Mouse (Mus musculus): ENCODE results near the gene Ripor3. TPM values are rescaled to one million over a fixed set of nuclear protein-coding genes. Genes with fewer than 3 reads are reported as not detected.

Ripor3 gene
- polyA plus RNA-seq, 1 experiment from 2014 or later, result 8.4 TPM

DNA sequence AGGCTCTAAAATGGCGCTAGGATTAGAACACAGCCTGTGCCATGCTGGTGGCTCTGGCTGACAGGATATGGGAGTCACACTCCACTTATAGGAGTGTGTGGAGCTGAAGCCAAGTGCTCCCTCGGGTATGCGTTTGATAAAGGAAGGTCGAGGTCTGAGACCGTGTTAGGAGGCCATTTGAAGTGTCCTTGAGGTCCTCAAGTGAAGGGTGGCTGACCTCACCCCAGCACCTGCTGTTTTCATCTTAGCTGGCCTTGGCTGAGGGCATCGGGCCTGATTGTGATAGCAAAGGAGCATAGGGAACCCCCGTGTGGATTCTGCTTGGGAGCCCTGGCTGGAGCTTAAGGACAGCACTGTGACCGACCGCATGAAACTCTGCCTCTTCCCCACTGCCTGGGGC is 46.1 kb downstream of the Ripor3 start:
- ATAC-seq (ENCODE audit: insufficient number of reproducible peaks, low FRiP score, low TSS enrichment, low read depth), result no peak
- 94% methylated on average over 9 of the region's 9 CpGs for WGBS
- H3K9ac ChIP-seq, result no peak overlapping the region
- H3K27me3 ChIP-seq, result no peaks in the 10 kb centered on the region
- peaks cover 21% of the 10 kb centered on the region for H3K4me1 ChIP-seq
- H3K27ac ChIP-seq (replicated peaks), result no peak overlapping the region
- H3K36me3 ChIP-seq, result peaks cover 60% of the 10 kb centered on the region
- no peak overlapping the region for H3K4me2 ChIP-seq (replicated peaks)
- H3K4me3 ChIP-seq (replicated peaks), result no peak overlapping the region
- no peaks in the 10 kb centered on the region for H3K9me3 ChIP-seq (replicated peaks)

DNA sequence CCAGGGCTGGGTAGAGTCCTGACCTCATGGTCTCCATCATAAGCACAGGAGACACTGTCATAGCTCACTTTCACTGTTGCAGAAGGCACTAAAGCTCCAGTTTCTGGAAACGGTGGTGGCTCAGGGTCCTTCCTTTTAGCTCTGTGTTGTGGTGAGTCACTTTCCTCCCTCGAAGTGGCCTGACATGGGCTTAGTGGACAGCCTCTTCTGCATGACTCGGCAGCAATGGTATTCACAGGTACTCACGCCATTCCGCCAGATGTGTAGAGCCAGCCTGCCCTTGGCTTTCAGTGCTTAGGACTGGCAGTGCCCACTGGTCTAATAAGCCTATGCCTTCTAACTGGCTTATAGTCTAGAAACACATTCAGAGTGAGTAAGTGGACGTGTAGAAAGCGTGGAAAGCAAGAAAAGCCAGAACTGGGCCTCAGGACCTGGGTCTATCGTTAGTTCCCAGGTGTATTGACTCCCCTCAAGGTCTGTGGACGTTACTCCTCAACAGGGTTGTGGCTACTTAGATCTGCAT is 46.6 kb downstream of the Ripor3 start:
- no peak overlapping the region for H3K4me3 ChIP-seq (replicated peaks)
- no peaks in the 10 kb centered on the region for H3K27me3 ChIP-seq
- H3K9ac ChIP-seq, result no peak overlapping the region
- H3K4me1 ChIP-seq, result peaks cover 26% of the 10 kb centered on the region
- no peak overlapping the region for H3K4me2 ChIP-seq (replicated peaks)
- 89% methylated on average over 9 of the region's 9 CpGs for WGBS
- peaks cover 56% of the 10 kb centered on the region for H3K36me3 ChIP-seq
- ATAC-seq (ENCODE audit: insufficient number of reproducible peaks, low FRiP score, low TSS enrichment, low read depth), result no peak
- H3K27ac ChIP-seq (replicated peaks), result no peak overlapping the region
- H3K9me3 ChIP-seq (replicated peaks), result no peaks in the 10 kb centered on the region

DNA sequence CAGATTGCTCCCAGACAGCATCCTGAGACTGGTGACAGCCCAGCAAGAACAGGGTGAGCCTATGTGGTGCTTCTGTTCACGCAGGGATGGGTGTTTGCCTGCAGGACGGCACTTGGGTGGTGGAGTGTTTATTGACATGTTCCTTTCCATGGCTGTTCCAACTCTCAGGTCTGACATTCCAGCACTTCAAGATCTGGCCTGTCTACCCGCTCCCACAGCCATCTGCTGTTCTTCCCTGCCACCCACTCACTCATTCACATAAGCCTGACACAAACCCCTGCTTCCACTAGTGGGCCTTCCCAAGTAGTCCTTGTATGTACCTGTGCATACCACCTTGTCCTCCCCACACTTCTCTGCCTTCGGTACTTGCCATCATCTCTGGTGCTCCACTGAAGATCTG is 47.2 kb downstream of the Ripor3 start:
- ATAC-seq (ENCODE audit: insufficient number of reproducible peaks, low FRiP score, low TSS enrichment, low read depth), result no peak
- 76% methylated on average over 4 of the region's 4 CpGs for WGBS
- H3K4me2 ChIP-seq (replicated peaks), result no peak overlapping the region
- no peaks in the 10 kb centered on the region for H3K9me3 ChIP-seq (replicated peaks)
- H3K4me1 ChIP-seq, result peaks cover 33% of the 10 kb centered on the region
- no peak overlapping the region for H3K27ac ChIP-seq (replicated peaks)
- H3K9ac ChIP-seq, result no peak overlapping the region
- H3K27me3 ChIP-seq, result no peaks in the 10 kb centered on the region
- no peak overlapping the region for H3K4me3 ChIP-seq (replicated peaks)
- peaks cover 50% of the 10 kb centered on the region for H3K36me3 ChIP-seq

DNA sequence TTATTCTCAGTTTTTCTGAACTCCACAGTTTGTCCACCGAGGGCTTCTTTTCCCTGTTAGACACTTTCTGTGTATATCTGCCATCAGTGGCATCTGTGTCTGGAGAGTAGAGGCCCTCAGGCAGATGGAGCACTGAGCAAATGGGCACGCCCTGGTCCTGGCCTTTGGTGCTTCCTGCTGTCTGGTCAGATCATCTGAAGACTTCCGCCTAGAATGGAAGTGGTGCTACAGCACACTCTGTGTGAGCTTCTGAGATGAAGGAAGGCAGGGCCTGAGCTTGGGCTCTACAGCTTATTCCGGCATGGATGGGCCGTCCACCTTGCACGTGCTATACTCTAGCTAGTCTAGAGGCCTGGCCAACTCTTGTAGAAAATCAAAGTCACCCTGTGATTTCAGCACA is 48.1 kb downstream of the Ripor3 start:
- 70% methylated on average over 6 of the region's 6 CpGs for WGBS
- no peak overlapping the region for H3K4me2 ChIP-seq (replicated peaks)
- no peaks in the 10 kb centered on the region for H3K9me3 ChIP-seq (replicated peaks)
- no peaks in the 10 kb centered on the region for H3K27me3 ChIP-seq
- no peak overlapping the region for H3K9ac ChIP-seq
- no peak overlapping the region for H3K27ac ChIP-seq (replicated peaks)
- H3K4me1 ChIP-seq, result peaks cover 39% of the 10 kb centered on the region
- ATAC-seq (ENCODE audit: insufficient number of reproducible peaks, low FRiP score, low TSS enrichment, low read depth), result no peak
- peaks cover 41% of the 10 kb centered on the region for H3K36me3 ChIP-seq
- no peak overlapping the region for H3K4me3 ChIP-seq (replicated peaks)

DNA sequence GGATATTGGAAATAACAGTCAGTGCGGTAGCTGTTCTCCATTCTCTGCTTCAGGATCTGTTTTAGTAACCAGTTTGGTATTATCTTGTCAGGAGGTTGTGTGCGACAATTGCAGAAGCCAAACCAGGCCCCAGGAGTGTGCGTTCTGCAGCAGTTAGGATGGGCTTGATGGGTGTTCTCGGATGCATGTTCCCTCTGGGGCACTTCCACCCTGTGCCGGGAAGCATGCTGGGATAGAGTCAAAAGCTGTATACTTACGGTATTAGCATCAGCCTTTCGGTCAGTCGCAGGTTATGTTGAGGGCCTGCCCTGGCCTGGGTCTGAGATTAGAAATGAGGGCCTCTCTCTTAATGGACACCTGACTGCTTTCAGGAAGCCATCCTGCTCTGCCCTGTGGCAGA is 49.8 kb downstream of the Ripor3 start:
- H3K4me1 ChIP-seq, result peaks cover 39% of the 10 kb centered on the region
- peaks cover 24% of the 10 kb centered on the region for H3K36me3 ChIP-seq
- ATAC-seq (ENCODE audit: insufficient number of reproducible peaks, low FRiP score, low TSS enrichment, low read depth), result no peak
- no peak overlapping the region for H3K4me3 ChIP-seq (replicated peaks)
- no peak overlapping the region for H3K27ac ChIP-seq (replicated peaks)
- no peaks in the 10 kb centered on the region for H3K9me3 ChIP-seq (replicated peaks)
- H3K4me2 ChIP-seq (replicated peaks), result no peak overlapping the region
- WGBS, result 81% methylated on average over 8 of the region's 8 CpGs
- no peak overlapping the region for H3K9ac ChIP-seq
- no peaks in the 10 kb centered on the region for H3K27me3 ChIP-seq

DNA sequence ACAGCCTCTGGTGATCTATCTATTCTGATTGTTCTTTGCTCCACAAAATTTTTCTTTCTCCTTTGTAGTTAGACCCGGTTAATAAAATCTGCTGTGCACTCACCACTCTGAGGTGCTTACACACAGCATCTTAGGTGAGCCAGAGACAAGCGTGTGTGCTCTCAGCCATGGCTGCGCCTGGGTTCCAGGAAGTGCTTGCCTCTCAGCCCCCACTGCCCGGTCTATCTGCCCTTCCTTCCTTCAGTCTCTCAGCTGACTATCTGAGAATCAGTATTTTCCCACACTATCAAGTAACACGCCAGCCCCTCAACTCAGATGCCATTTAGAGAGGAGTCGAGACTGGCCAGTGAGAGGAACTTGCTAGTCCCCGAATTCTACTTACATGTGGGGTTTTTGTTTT is 50.4 kb downstream of the Ripor3 start:
- 61% methylated on average over 7 of the region's 7 CpGs for WGBS
- no peak overlapping the region for H3K4me2 ChIP-seq (replicated peaks)

DNA sequence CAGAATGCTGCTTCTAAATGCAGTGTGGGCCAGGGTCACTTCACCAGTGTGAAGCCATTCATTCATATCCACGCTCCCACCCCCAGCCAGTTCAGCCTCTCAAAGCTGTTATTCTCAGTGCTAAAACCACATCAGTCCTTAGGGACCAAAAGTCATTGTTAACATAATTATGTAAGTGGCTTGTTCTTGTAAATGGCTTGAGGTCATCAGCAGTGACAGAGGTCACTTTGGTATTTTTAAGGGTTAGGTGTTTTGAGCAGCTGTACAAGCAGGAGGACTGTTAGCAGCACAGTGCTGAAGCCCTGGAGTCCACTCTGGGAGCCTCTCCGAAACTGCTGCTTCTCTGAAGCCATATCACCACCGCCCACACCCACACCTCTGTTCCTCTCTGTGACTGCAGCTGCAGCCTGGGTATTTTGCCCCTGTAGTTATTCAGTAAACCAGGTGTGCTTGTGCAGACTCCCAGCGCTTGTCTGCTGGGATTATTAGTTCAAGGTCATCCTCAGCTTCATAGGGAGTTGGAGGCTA is 51.0 kb downstream of the Ripor3 start:
- H3K36me3 ChIP-seq, result peaks cover 12% of the 10 kb centered on the region
- no peak overlapping the region for H3K4me3 ChIP-seq (replicated peaks)
- no peaks in the 10 kb centered on the region for H3K27me3 ChIP-seq
- H3K9ac ChIP-seq, result no peak overlapping the region
- 73% methylated on average over 4 of the region's 4 CpGs for WGBS
- no peak overlapping the region for H3K4me2 ChIP-seq (replicated peaks)
- no peak for ATAC-seq (ENCODE audit: insufficient number of reproducible peaks, low FRiP score, low TSS enrichment, low read depth)
- H3K4me1 ChIP-seq, result peaks cover 39% of the 10 kb centered on the region
- H3K27ac ChIP-seq (replicated peaks), result peak overlapping the region; percentile 34; the same call in 1 of the 2 replicates
- no peaks in the 10 kb centered on the region for H3K9me3 ChIP-seq (replicated peaks)

More for the DNA sequence above, 50.4 kb downstream of the Ripor3 start:
- no peak for ATAC-seq (ENCODE audit: insufficient number of reproducible peaks, low FRiP score, low TSS enrichment, low read depth)
- Histone ChIP-seq H3K4me1 (peaks cover 39% of the 10 kb centered on the region), H3K36me3 (peaks cover 18% of the 10 kb centered on the region), H3K9ac (no peak overlapping the region), H3K9me3 (replicated peaks) (no peaks in the 10 kb centered on the region), H3K27me3 (no peaks in the 10 kb centered on the region), H3K4me3 (replicated peaks) (no peak overlapping the region), H3K27ac (replicated peaks) (no peak overlapping the region)

DNA sequence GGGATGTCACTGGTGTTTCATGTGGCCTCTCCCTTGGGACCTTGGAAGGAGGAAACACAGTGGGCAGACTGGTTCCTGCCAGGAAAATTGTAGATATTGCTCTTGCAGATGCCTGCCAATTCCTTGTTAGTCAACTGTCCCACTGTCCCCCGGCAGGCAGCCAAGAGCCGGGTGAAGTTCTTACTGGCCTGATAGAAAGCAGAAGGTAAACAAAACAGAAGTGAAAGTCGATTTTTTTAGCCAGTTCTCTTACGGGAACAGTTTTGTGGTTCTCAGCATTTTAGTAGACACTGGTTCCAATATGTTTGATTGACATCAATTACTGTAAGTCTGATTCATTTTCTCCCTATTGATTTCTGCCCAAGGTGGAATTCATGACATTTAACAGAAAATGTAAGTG is 51.6 kb downstream of the Ripor3 start:
- peaks cover 39% of the 10 kb centered on the region for H3K4me1 ChIP-seq
- H3K27ac ChIP-seq (replicated peaks), result peak overlapping the region; percentile 59; the same call in 1 of the 2 replicates
- no peak overlapping the region for H3K4me2 ChIP-seq (replicated peaks)
- H3K27me3 ChIP-seq, result no peaks in the 10 kb centered on the region
- H3K9me3 ChIP-seq (replicated peaks), result no peaks in the 10 kb centered on the region
- ATAC-seq (ENCODE audit: insufficient number of reproducible peaks, low FRiP score, low TSS enrichment, low read depth), result no peak
- peaks cover 6% of the 10 kb centered on the region; the same call in 1 of the 2 replicates for H3K36me3 ChIP-seq
- no peak overlapping the region for H3K4me3 ChIP-seq (replicated peaks)
- WGBS, result 27% methylated on average over 4 of the region's 4 CpGs
- H3K9ac ChIP-seq, result no peak overlapping the region

DNA sequence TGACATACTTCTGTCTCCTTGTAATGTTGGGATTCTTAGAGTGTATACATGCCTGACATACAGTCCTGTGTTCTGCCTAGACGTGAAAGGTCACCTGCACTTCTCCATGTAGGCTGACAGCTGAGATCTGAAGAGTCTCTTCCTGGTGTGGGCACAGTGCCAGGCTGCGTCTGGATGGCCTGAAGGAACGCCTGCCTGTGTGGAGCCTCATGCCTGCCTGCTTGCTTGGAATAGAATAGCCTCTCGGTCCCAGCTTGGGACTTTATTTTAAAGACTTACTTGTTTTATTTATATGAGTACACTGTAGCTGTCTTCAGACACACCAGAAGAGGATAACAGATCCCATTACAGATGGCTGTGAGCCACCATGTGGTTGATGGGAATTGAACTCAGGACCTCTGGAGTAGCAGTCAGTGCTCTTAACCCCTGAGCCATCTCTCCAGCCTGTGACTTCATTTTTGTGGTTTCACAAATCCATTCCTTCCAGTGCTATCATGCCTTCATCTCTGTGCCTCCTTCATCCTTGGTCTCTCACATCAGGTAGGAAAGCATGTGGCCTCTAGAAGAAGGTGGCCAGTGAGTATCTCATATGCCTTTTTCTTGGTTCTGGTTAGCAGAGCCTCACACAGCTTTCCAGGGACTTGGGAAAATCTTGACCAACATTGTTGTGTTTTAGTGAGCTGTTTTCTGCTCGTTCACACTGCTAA is 52.2 kb downstream of the Ripor3 start:
- no peak overlapping the region for H3K4me2 ChIP-seq (replicated peaks)
- peaks cover 5% of the 10 kb centered on the region; the same call in 1 of the 2 replicates for H3K36me3 ChIP-seq
- H3K4me3 ChIP-seq (replicated peaks), result no peak overlapping the region
- 37% methylated on average over 5 of the region's 5 CpGs for WGBS
- H3K9ac ChIP-seq, result no peak overlapping the region
- H3K9me3 ChIP-seq (replicated peaks), result no peaks in the 10 kb centered on the region
- peak overlapping the region; percentile 59; the same call in 1 of the 2 replicates for H3K27ac ChIP-seq (replicated peaks)
- ATAC-seq (ENCODE audit: insufficient number of reproducible peaks, low FRiP score, low TSS enrichment, low read depth), result no peak
- peaks cover 42% of the 10 kb centered on the region for H3K4me1 ChIP-seq
- H3K27me3 ChIP-seq, result no peaks in the 10 kb centered on the region

DNA sequence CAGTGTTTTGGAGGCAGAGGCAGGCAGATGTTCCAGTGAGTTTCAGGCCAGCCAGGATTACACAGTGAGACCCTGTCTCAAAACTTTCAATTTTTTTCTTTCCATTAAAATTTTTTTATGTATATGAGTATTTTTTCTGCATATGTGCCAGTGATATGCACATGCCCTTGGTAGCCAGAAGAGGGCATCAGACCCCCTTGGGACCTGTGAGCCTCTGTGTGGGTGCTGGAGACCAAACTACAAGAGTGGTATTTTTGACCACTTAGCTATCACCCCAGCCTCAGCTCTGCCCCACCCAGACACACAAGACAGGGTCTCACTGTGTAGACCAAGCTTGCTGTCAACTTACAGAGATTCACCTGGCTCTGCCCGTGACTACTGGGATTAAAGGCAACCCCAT is 52.9 kb downstream of the Ripor3 start:
- peak overlapping the region; percentile 59; the same call in 1 of the 2 replicates for H3K27ac ChIP-seq (replicated peaks)
- 89% methylated on average over 1 of the region's 1 CpGs for WGBS
- no peak overlapping the region for H3K4me3 ChIP-seq (replicated peaks)
- H3K9ac ChIP-seq, result no peak overlapping the region
- 0 out of 2 replicates have a peak, but pooled peaks cover 6% of the 10 kb centered on the region for H3K36me3 ChIP-seq
- H3K4me2 ChIP-seq (replicated peaks), result no peak overlapping the region
- no peaks in the 10 kb centered on the region for H3K9me3 ChIP-seq (replicated peaks)
- peaks cover 40% of the 10 kb centered on the region for H3K4me1 ChIP-seq
- no peaks in the 10 kb centered on the region for H3K27me3 ChIP-seq
- ATAC-seq (ENCODE audit: insufficient number of reproducible peaks, low FRiP score, low TSS enrichment, low read depth), result no peak

DNA sequence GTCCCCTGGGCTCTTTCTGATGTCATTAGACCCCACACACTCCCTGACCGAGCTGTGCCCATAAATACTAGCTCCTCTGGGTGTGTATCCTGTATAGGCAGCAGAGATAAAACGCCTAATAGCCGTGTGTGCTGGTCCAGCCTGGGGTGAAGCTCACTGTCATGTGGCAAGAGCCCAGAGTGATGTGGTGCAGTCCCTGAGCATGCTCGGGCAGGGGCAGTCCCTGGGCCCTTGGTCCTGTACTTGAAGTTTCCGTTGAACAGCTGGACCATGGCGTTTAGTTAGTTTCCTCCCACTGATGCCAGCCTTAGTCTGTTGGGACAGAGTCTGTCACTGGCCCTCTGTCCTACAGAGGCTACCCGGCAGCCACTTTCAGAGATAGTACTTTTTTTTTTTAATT is 55.5 kb downstream of the Ripor3 start:
- Histone ChIP-seq H3K4me3 (replicated peaks) (no peak overlapping the region), H3K9ac (no peak overlapping the region), H3K27me3 (no peaks in the 10 kb centered on the region), H3K27ac (replicated peaks) (no peak overlapping the region), H3K36me3 (0 out of 2 replicates have a peak, but pooled peaks cover 6% of the 10 kb centered on the region), H3K4me2 (replicated peaks) (no peak overlapping the region), H3K4me1 (peaks cover 48% of the 10 kb centered on the region), H3K9me3 (replicated peaks) (no peaks in the 10 kb centered on the region)
- ATAC-seq (ENCODE audit: insufficient number of reproducible peaks, low FRiP score, low TSS enrichment, low read depth), result no peak
- 80% methylated on average over 7 of the region's 7 CpGs for WGBS

Data from embryonic facial prominence, embryonic 15.5 days (tissue).